Mouse (Mus musculus): ENCODE measurements around the gene Slc2a9. TPM values are rescaled to one million over a fixed set of nuclear protein-coding genes. Genes with fewer than 3 reads are reported as not detected.

The Slc2a9 gene
- polyA plus RNA-seq (2015; fragmentation: Nextera tagmentation; extraction: Ambion mirVana), result 0.20 and 0.48 TPM in 2 replicates

GRCm38 (mm10) chr5:38502992-38503391, at the start of gene Slc2a9:
Gene Slc2a9, minus strand, starts transcription at chr5:38503143.
- Histone ChIP-seq H3K9ac (no peak within 1 kb of the TSS), H3K27ac (no peak within 1 kb of the TSS), H3K4me2 (no peak within 1 kb of the TSS), H3K9me3 (replicated peaks) (no peaks in the 10 kb centered on the region), H3K36me3 (no peaks in the 10 kb centered on the region), H3K4me1 (replicated peaks) (peaks cover 10% of the 10 kb centered on the region; the same call in 1 of the 2 replicates), H3K27me3 (no peaks in the 10 kb centered on the region), H3K4me3 (no peak within 1 kb of the TSS)
- WGBS, result 82% methylated on average over 4 of the region's 4 CpGs
- ATAC-seq (replicated peaks; ENCODE audit: insufficient number of reproducible peaks, insufficient read depth, low FRiP score, low read depth), result no peak

- no peak overlapping the region for H3K9ac ChIP-seq
- H3K4me2 ChIP-seq, result no peak overlapping the region
- no peaks in the 10 kb centered on the region for H3K9me3 ChIP-seq (replicated peaks)
- H3K4me3 ChIP-seq, result no peak overlapping the region
- H3K4me1 ChIP-seq (replicated peaks), result peaks cover 94% of the 10 kb centered on the region
- peaks cover 40% of the 10 kb centered on the region for H3K36me3 ChIP-seq
- H3K27me3 ChIP-seq, result no peaks in the 10 kb centered on the region
- WGBS, result 69% methylated on average over 3 of the region's 3 CpGs
- H3K27ac ChIP-seq, result peak overlapping the region; percentile 84
- no peak for ATAC-seq (replicated peaks; ENCODE audit: insufficient number of reproducible peaks, insufficient read depth, low FRiP score, low read depth)
These were observed 49.7 kb upstream of the Slc2a9 start for GRCm38 (mm10) chr5:38552615-38553014.

- peak overlapping the region; percentile 31 for H3K4me2 ChIP-seq
- H3K4me1 ChIP-seq (replicated peaks), result peaks cover 90% of the 10 kb centered on the region
These were observed 47.4 kb upstream of the Slc2a9 start for GRCm38 (mm10) chr5:38550221-38550768.

GRCm38 (mm10) chr5:38549461-38549909, 46.5 kb upstream of the Slc2a9 start:
- Histone ChIP-seq H3K9ac (no peak overlapping the region; the same call in 1 of the 2 replicates), H3K9me3 (replicated peaks) (no peaks in the 10 kb centered on the region), H3K27me3 (no peaks in the 10 kb centered on the region), H3K4me2 (peak overlapping the region; percentile 31), H3K36me3 (peaks cover 59% of the 10 kb centered on the region), H3K4me3 (no peak overlapping the region), H3K4me1 (replicated peaks) (peaks cover 91% of the 10 kb centered on the region), H3K27ac (peak overlapping the region; percentile 84)
- 18% methylated on average over 3 of the region's 3 CpGs for WGBS
- ATAC-seq (replicated peaks; ENCODE audit: insufficient number of reproducible peaks, insufficient read depth, low FRiP score, low read depth), result peak; percentile 58

More at GRCm38 (mm10) chr5:38550221-38550768, 47.4 kb upstream of the Slc2a9 start:
- ATAC-seq (replicated peaks; ENCODE audit: insufficient number of reproducible peaks, insufficient read depth, low FRiP score, low read depth), result no peak
- Histone ChIP-seq H3K27ac (peak overlapping the region; percentile 84), H3K9ac (no peak overlapping the region), H3K36me3 (peaks cover 56% of the 10 kb centered on the region), H3K9me3 (replicated peaks) (no peaks in the 10 kb centered on the region), H3K27me3 (no peaks in the 10 kb centered on the region), H3K4me3 (no peak overlapping the region)
- 13% methylated on average over 1 of the region's 1 CpGs for WGBS

- H3K4me1 ChIP-seq (replicated peaks), result peaks cover 84% of the 10 kb centered on the region
- 26% methylated on average over 6 of the region's 6 CpGs for WGBS
- no peak overlapping the region for H3K4me3 ChIP-seq
- no peaks in the 10 kb centered on the region for H3K9me3 ChIP-seq (replicated peaks)
- H3K36me3 ChIP-seq, result peaks cover 79% of the 10 kb centered on the region
- H3K27ac ChIP-seq, result peak overlapping the region; percentile 84
- ATAC-seq (replicated peaks; ENCODE audit: insufficient number of reproducible peaks, insufficient read depth, low FRiP score, low read depth), result peak; percentile 37; the same call in 1 of the 2 replicates
- no peak overlapping the region for H3K4me2 ChIP-seq
- no peaks in the 10 kb centered on the region for H3K27me3 ChIP-seq
- H3K9ac ChIP-seq, result no peak overlapping the region
These were observed 44.4 kb upstream of the Slc2a9 start for GRCm38 (mm10) chr5:38547375-38547774.

- Histone ChIP-seq H3K36me3 (peaks cover 91% of the 10 kb centered on the region), H3K27me3 (no peaks in the 10 kb centered on the region), H3K4me3 (no peak overlapping the region), H3K4me1 (replicated peaks) (peaks cover 69% of the 10 kb centered on the region), H3K9ac (no peak overlapping the region), H3K4me2 (no peak overlapping the region), H3K9me3 (replicated peaks) (no peaks in the 10 kb centered on the region), H3K27ac (peak overlapping the region; percentile 13; the same call in 1 of the 2 replicates)
- WGBS, result 55% methylated on average over 5 of the region's 5 CpGs
- no peak for ATAC-seq (replicated peaks; ENCODE audit: insufficient number of reproducible peaks, insufficient read depth, low FRiP score, low read depth)
These were observed 41.8 kb upstream of the Slc2a9 start for GRCm38 (mm10) chr5:38544423-38545415.

GRCm38 (mm10) chr5:38543496-38544217, 40.7 kb upstream of the Slc2a9 start:
- Histone ChIP-seq H3K9me3 (replicated peaks) (no peaks in the 10 kb centered on the region), H3K9ac (no peak overlapping the region), H3K27me3 (no peaks in the 10 kb centered on the region), H3K4me1 (replicated peaks) (peaks cover 58% of the 10 kb centered on the region), H3K36me3 (peaks cover 97% of the 10 kb centered on the region), H3K4me3 (no peak overlapping the region), H3K4me2 (no peak overlapping the region), H3K27ac (0 out of 2 replicates have a peak overlapping the region, but pooled peaks have one; percentile 13)
- no peak for ATAC-seq (replicated peaks; ENCODE audit: insufficient number of reproducible peaks, insufficient read depth, low FRiP score, low read depth)
- WGBS, result 81% methylated on average over 4 of the region's 4 CpGs

- peaks cover 92% of the 10 kb centered on the region for H3K36me3 ChIP-seq
- H3K27me3 ChIP-seq, result no peaks in the 10 kb centered on the region
- H3K4me2 ChIP-seq, result no peak overlapping the region
- H3K27ac ChIP-seq, result peak overlapping the region; percentile 37
- 84% methylated on average over 3 of the region's 3 CpGs for whole genome bisulfite sequencing
- no peak overlapping the region for H3K9ac ChIP-seq
- H3K4me3 ChIP-seq, result no peak overlapping the region
- H3K9me3 ChIP-seq (replicated peaks), result no peaks in the 10 kb centered on the region
- peaks cover 39% of the 10 kb centered on the region for H3K4me1 ChIP-seq (replicated peaks)
- ATAC-seq (replicated peaks; ENCODE audit: insufficient number of reproducible peaks, insufficient read depth, low FRiP score, low read depth), result 0 out of 2 replicates have a peak, but pooled peaks have one; percentile 17
These were observed 38.8 kb upstream of the Slc2a9 start for GRCm38 (mm10) chr5:38541728-38542127.

GRCm38 (mm10) chr5:38540898-38541297, 38.0 kb upstream of the Slc2a9 start:
- peaks cover 34% of the 10 kb centered on the region for H3K4me1 ChIP-seq (replicated peaks)
- H3K4me2 ChIP-seq, result no peak overlapping the region
- no peak overlapping the region for H3K4me3 ChIP-seq
- no peak for ATAC-seq (replicated peaks; ENCODE audit: insufficient number of reproducible peaks, insufficient read depth, low FRiP score, low read depth)
- WGBS, result 81% methylated on average over 1 of the region's 1 CpGs
- H3K9me3 ChIP-seq (replicated peaks), result no peaks in the 10 kb centered on the region
- no peaks in the 10 kb centered on the region for H3K27me3 ChIP-seq
- H3K36me3 ChIP-seq, result peaks cover 92% of the 10 kb centered on the region
- no peak overlapping the region for H3K27ac ChIP-seq
- no peak overlapping the region for H3K9ac ChIP-seq

GRCm38 (mm10) chr5:38538508-38538907, 35.6 kb upstream of the Slc2a9 start:
- WGBS, result 79% methylated on average over 8 of the region's 8 CpGs
- Histone ChIP-seq H3K4me3 (no peak overlapping the region), H3K4me2 (no peak overlapping the region), H3K4me1 (replicated peaks) (peaks cover 14% of the 10 kb centered on the region), H3K27me3 (no peaks in the 10 kb centered on the region), H3K9me3 (replicated peaks) (no peaks in the 10 kb centered on the region), H3K36me3 (peaks cover 92% of the 10 kb centered on the region), H3K27ac (no peak overlapping the region), H3K9ac (no peak overlapping the region)
- no peak for ATAC-seq (replicated peaks; ENCODE audit: insufficient number of reproducible peaks, insufficient read depth, low FRiP score, low read depth)

- no peak overlapping the region for H3K27ac ChIP-seq
- no peaks in the 10 kb centered on the region for H3K9me3 ChIP-seq (replicated peaks)
- no peak overlapping the region for H3K4me3 ChIP-seq
- peaks cover 12% of the 10 kb centered on the region for H3K4me1 ChIP-seq (replicated peaks)
- H3K4me2 ChIP-seq, result no peak overlapping the region
- peaks cover 92% of the 10 kb centered on the region for H3K36me3 ChIP-seq
- H3K27me3 ChIP-seq, result no peaks in the 10 kb centered on the region
- WGBS, result 84% methylated on average over 4 of the region's 4 CpGs
- no peak overlapping the region for H3K9ac ChIP-seq
- no peak for ATAC-seq (replicated peaks; ENCODE audit: insufficient number of reproducible peaks, insufficient read depth, low FRiP score, low read depth)
These were observed 34.9 kb upstream of the Slc2a9 start for GRCm38 (mm10) chr5:38537845-38538244.

Measured in heart, embryonic 15.5 days (tissue).